In genomic region chr19:6163872-6164547, GRCm38 (mm10) we compare ENCODE assay signal across 11 mouse cellular contexts. TPM values are rescaled to one million over a fixed set of nuclear protein-coding genes. Genes with fewer than 3 reads are reported as not detected.
DNase-seq lines count a peak whose midpoint lies in the region; ATAC-seq and TF ChIP-seq lines count a peak whose summit lies in the region.
"Had no signal": no experiment of that assay in that cellular context is flagged by ENCODE, and none has a peak within 500 bp of the region (broad histone marks: within the 10 kb centered on the region; RNA-seq: fewer than 3 reads in every experiment).

No protein-coding gene starts in this region.

- H3K27ac ChIP-seq in left cerebral cortex, adult 2 months = no peak overlapping the region
- no peak overlapping the region for H3K27ac ChIP-seq in intestine, postnatal 0 days (ENCODE audit: low read depth, low read length)
- H3K27ac ChIP-seq in hindbrain, embryonic 12.5 days = no peak overlapping the region
- no peak overlapping the region for H3K27ac ChIP-seq in forebrain, embryonic 16.5 days (ENCODE audit: low read length)
- H3K27ac ChIP-seq: heart, embryonic 13.5 days; liver, embryonic 14.5 days had no signal

- WGBS in intestine, postnatal 0 days = 17% methylated on average over 10 of the region's 10 CpGs
- WGBS in hindbrain, embryonic 12.5 days = 74% methylated on average over 10 of the region's 10 CpGs
- 68% methylated on average over 10 of the region's 10 CpGs for WGBS in forebrain, embryonic 16.5 days

- peak; percentile 5 to 15 for DNase-seq in left cerebral cortex, postnatal 14 days (ENCODE audit: low spot score in 2 of 2)
- no peak for DNase-seq in left cerebral cortex, adult 2 months (ENCODE audit: extremely low spot score in 1 of 2, low spot score in 2 of 2)
- peak; percentile 43 to 57 for DNase-seq in adrenal gland, postnatal 36 days
- DNase-seq in lung, postnatal 4 days = peak; percentile 65 to 71
- no peak for DNase-seq in testis, postnatal 10 days (ENCODE audit: low spot score)
- DNase-seq: cerebellum, adult 9-11 months had no signal

- ATAC-seq in intestine, postnatal 0 days = peak; percentile 55
- no peak for ATAC-seq in hindbrain, embryonic 12.5 days (ENCODE audit: low FRiP score)
- no peak for ATAC-seq in forebrain, embryonic 16.5 days

- H3K9ac ChIP-seq in intestine, postnatal 0 days (ENCODE audit: low read depth, low read length) = no peak overlapping the region
- no peak overlapping the region for H3K9ac ChIP-seq in hindbrain, embryonic 12.5 days
- no peak overlapping the region for H3K9ac ChIP-seq in forebrain, embryonic 16.5 days (replicated peaks; ENCODE audit: low read depth, low read length)
- H3K9ac ChIP-seq: heart, embryonic 13.5 days; liver, embryonic 14.5 days had no signal

- intact Hi-C loops in left cerebral cortex, postnatal 14 days (cut with DNase I) = no loop called here
- intact Hi-C loops in left cerebral cortex, adult 2 months (cut with DNase I) = loop anchor here (2.0 to 5.0 kb wide), 2 partner anchors 35 to 53 kb away; no protein-coding TSS in a partner anchor

- no peak for TF ChIP-seq CTCF in left cerebral cortex, adult 2 months (IDR thresholded peaks at IDR 0.05)
- TF ChIP-seq CTCF in intestine, postnatal 0 days (IDR thresholded peaks at IDR 0.05; ENCODE audit: low read depth) = no peak

- no peaks in the 10 kb centered on the region for H3K9me3 ChIP-seq in intestine, postnatal 0 days (ENCODE audit: control insufficient read depth)
- H3K9me3 ChIP-seq in hindbrain, embryonic 12.5 days (replicated peaks) = no peaks in the 10 kb centered on the region
- no peaks in the 10 kb centered on the region for H3K9me3 ChIP-seq in forebrain, embryonic 16.5 days (ENCODE audit: control insufficient read depth, low read length)
- H3K9me3 ChIP-seq: heart, embryonic 13.5 days had no signal

- no peaks in the 10 kb centered on the region for H3K27me3 ChIP-seq in intestine, postnatal 0 days (replicated peaks; ENCODE audit: control insufficient read depth, insufficient read depth, low read length)
- no peaks in the 10 kb centered on the region for H3K27me3 ChIP-seq in hindbrain, embryonic 12.5 days
- H3K27me3 ChIP-seq in forebrain, embryonic 16.5 days (replicated peaks; ENCODE audit: control insufficient read depth, insufficient read depth, low read length) = no peaks in the 10 kb centered on the region

- H3K4me3 ChIP-seq in left cerebral cortex, adult 2 months = no peak overlapping the region
- no peak overlapping the region for H3K4me3 ChIP-seq in intestine, postnatal 0 days (ENCODE audit: low read depth, low read length)
- no peak overlapping the region for H3K4me3 ChIP-seq in hindbrain, embryonic 12.5 days
- H3K4me3 ChIP-seq in forebrain, embryonic 16.5 days (replicated peaks; ENCODE audit: low read length) = no peak overlapping the region
- H3K4me3 ChIP-seq: heart, embryonic 13.5 days had no signal

- H3K36me3 ChIP-seq in intestine, postnatal 0 days (ENCODE audit: control insufficient read depth, insufficient read depth) = no peaks in the 10 kb centered on the region
- H3K36me3 ChIP-seq in hindbrain, embryonic 12.5 days = no peaks in the 10 kb centered on the region
- no peaks in the 10 kb centered on the region for H3K36me3 ChIP-seq in forebrain, embryonic 16.5 days (ENCODE audit: control insufficient read depth, insufficient read depth)
- H3K36me3 ChIP-seq: heart, embryonic 13.5 days had no signal

- H3K4me2 ChIP-seq in intestine, postnatal 0 days (replicated peaks; ENCODE audit: low read depth) = peak overlapping the region; percentile 46
- H3K4me2 ChIP-seq in hindbrain, embryonic 12.5 days (replicated peaks) = no peak overlapping the region
- no peak overlapping the region for H3K4me2 ChIP-seq in forebrain, embryonic 16.5 days (ENCODE audit: low read length)
- H3K4me2 ChIP-seq: heart, embryonic 13.5 days had no signal

- peaks cover 11% of the 10 kb centered on the region; the same call in 1 of the 2 replicates for H3K4me1 ChIP-seq in intestine, postnatal 0 days (replicated peaks; ENCODE audit: control insufficient read depth, insufficient read depth, low read length)
- H3K4me1 ChIP-seq in hindbrain, embryonic 12.5 days = no peaks in the 10 kb centered on the region
- H3K4me1 ChIP-seq in forebrain, embryonic 16.5 days (replicated peaks; ENCODE audit: control insufficient read depth, insufficient read depth, low read length) = no peaks in the 10 kb centered on the region
- H3K4me1 ChIP-seq: heart, embryonic 13.5 days had no signal

RNA-seq across cellular contexts. Expression of gene Majin, which starts 20.2 kb away (rescaled TPM):
- under 1 TPM; 0.27 to 0.40 TPM for total RNA-seq in left cerebral cortex, postnatal 14 days (2021)
- not detected for total RNA-seq in left cerebral cortex, adult 2 months (2021)
- 1 to 10 TPM; 1.7 TPM for total RNA-seq in adrenal gland, postnatal 36 days (2021)
- polyA plus RNA-seq in intestine, postnatal 0 days (2015; fragmentation: Nextera tagmentation; extraction: Ambion mirVana) = 0.20 TPM in 1 of 2 replicates, not detected in the other
- not detected in 2 replicates for polyA plus RNA-seq in hindbrain, embryonic 12.5 days (2016; fragmentation: Nextera tagmentation; extraction: Ambion mirVana)
- polyA plus RNA-seq in forebrain, embryonic 16.5 days (2015; fragmentation: Nextera tagmentation; extraction: Ambion mirVana) = not detected in 2 replicates
- polyA plus RNA-seq: heart, embryonic 13.5 days; liver, embryonic 14.5 days had no signal

RNA-seq across cellular contexts. Expression of gene Arl2, which starts 22.7 kb away (rescaled TPM):
- 10 to 100 TPM; 61.2 to 69.7 TPM for total RNA-seq in left cerebral cortex, postnatal 14 days (2021)
- 10 to 100 TPM; 74.2 to 82.3 TPM for total RNA-seq in left cerebral cortex, adult 2 months (2021)
- 10 to 100 TPM; 80.5 to 81.7 TPM for total RNA-seq in adrenal gland, postnatal 36 days (2021)
- 70.6 and 71.5 TPM in 2 replicates for polyA plus RNA-seq in intestine, postnatal 0 days (2015; fragmentation: Nextera tagmentation; extraction: Ambion mirVana)
- polyA plus RNA-seq in hindbrain, embryonic 12.5 days (2016; fragmentation: Nextera tagmentation; extraction: Ambion mirVana) = 91.6 and 94.6 TPM in 2 replicates
- 69.9 and 92.6 TPM in 2 replicates for polyA plus RNA-seq in forebrain, embryonic 16.5 days (2015; fragmentation: Nextera tagmentation; extraction: Ambion mirVana)

RNA-seq across cellular contexts. Expression of gene Batf2, which starts 23.2 kb away (rescaled TPM):
- total RNA-seq in left cerebral cortex, postnatal 14 days (2021) = under 1 TPM in 1 of 2 experiments, not detected in 1; 0.33 TPM
- total RNA-seq in left cerebral cortex, adult 2 months (2021) = under 1 TPM; 0.26 to 0.84 TPM
- 1 to 10 TPM; 1.2 to 2.0 TPM for total RNA-seq in adrenal gland, postnatal 36 days (2021)
- 0.61 and 1.3 TPM in 2 replicates for polyA plus RNA-seq in intestine, postnatal 0 days (2015; fragmentation: Nextera tagmentation; extraction: Ambion mirVana)
- 0.22 TPM in 1 of 2 replicates, not detected in the other for polyA plus RNA-seq in hindbrain, embryonic 12.5 days (2016; fragmentation: Nextera tagmentation; extraction: Ambion mirVana)
- not detected in 2 replicates for polyA plus RNA-seq in forebrain, embryonic 16.5 days (2015; fragmentation: Nextera tagmentation; extraction: Ambion mirVana)
- polyA plus RNA-seq: heart, embryonic 13.5 days had no signal

RNA-seq across cellular contexts. Expression of gene Snx15, which starts 35.9 kb away (rescaled TPM):
- 10 to 100 TPM; 39.2 to 42.9 TPM for total RNA-seq in left cerebral cortex, postnatal 14 days (2021)
- total RNA-seq in left cerebral cortex, adult 2 months (2021) = 10 to 100 TPM; 41.9 to 43.1 TPM
- 10 to 100 TPM; 29.0 to 29.2 TPM for total RNA-seq in adrenal gland, postnatal 36 days (2021)
- polyA plus RNA-seq in intestine, postnatal 0 days (2015; fragmentation: Nextera tagmentation; extraction: Ambion mirVana) = 23.0 and 23.3 TPM in 2 replicates
- 33.2 and 33.4 TPM in 2 replicates for polyA plus RNA-seq in hindbrain, embryonic 12.5 days (2016; fragmentation: Nextera tagmentation; extraction: Ambion mirVana)
- polyA plus RNA-seq in forebrain, embryonic 16.5 days (2015; fragmentation: Nextera tagmentation; extraction: Ambion mirVana) = 40.3 and 50.1 TPM in 2 replicates

RNA-seq across cellular contexts. Expression of gene Sac3d1, which starts 45.6 kb away (rescaled TPM):
- total RNA-seq in left cerebral cortex, postnatal 14 days (2021) = 10 to 100 TPM; 23.7 to 24.7 TPM
- 10 to 100 TPM; 19.3 to 22.4 TPM for total RNA-seq in left cerebral cortex, adult 2 months (2021)
- 10 to 100 TPM; 15.4 to 17.7 TPM for total RNA-seq in adrenal gland, postnatal 36 days (2021)
- 17.0 and 19.1 TPM in 2 replicates for polyA plus RNA-seq in intestine, postnatal 0 days (2015; fragmentation: Nextera tagmentation; extraction: Ambion mirVana)
- polyA plus RNA-seq in hindbrain, embryonic 12.5 days (2016; fragmentation: Nextera tagmentation; extraction: Ambion mirVana) = 47.9 and 48.3 TPM in 2 replicates
- polyA plus RNA-seq in forebrain, embryonic 16.5 days (2015; fragmentation: Nextera tagmentation; extraction: Ambion mirVana) = 46.4 and 50.5 TPM in 2 replicates

Comparison
In these comparisons a context has a peak if more than half of its experiments do, and no peak if none do; other contexts are left out.
1. DNase-seq: peak in left cerebral cortex, postnatal 14 days (2 of 2), adrenal gland, postnatal 36 days (2 of 2) and lung, postnatal 4 days (2 of 2); none in left cerebral cortex, adult 2 months (0 of 2) and testis, postnatal 10 days (single experiment).